Mouse (Mus musculus) erythroblast, embryonic 14.5 days (primary cell): Measurements from ENCODE around the gene Dab1. TPM values are rescaled to one million over a fixed set of nuclear protein-coding genes. Genes with fewer than 3 reads are reported as not detected.

Experiments used
- H3K27me3 ChIP-seq: 2 replicates; pipeline ENCODE4 v1.6.1; 2012; ENCODE audit warnings: inconsistent platforms; ENCODE audit not compliant: control insufficient read depth
- H3K36me3 ChIP-seq: 2 replicates; pipeline ENCODE4 v1.6.1; 2012; ENCODE audit warnings: mild to moderate bottlenecking, inconsistent platforms; ENCODE audit not compliant: control insufficient read depth
- H3K4me1 ChIP-seq: 2 replicates; pipeline ENCODE4 v1.6.1; 2012; ENCODE audit warnings: inconsistent platforms; ENCODE audit not compliant: control insufficient read depth
- H3K4me3 ChIP-seq: replicated peaks from 2 replicates; pipeline ENCODE3; 2012; ENCODE audit warnings: moderate library complexity, mild to moderate bottlenecking, inconsistent platforms
- H3K9me3 ChIP-seq: 2 replicates; pipeline ENCODE4 v1.6.1; 2012; ENCODE audit warnings: low read length, inconsistent platforms, mixed read lengths; ENCODE audit not compliant: control insufficient read depth
- GATA1 ChIP-seq: IDR thresholded peaks from 2 replicates; pipeline ENCODE4 v1.6.1; 2012; ENCODE audit warnings: low read length, inconsistent platforms, mixed read lengths
- TAL1 ChIP-seq: IDR thresholded peaks from 3 replicates; pipeline ENCODE4 v1.6.1; 2012; ENCODE audit warnings: low read length, inconsistent platforms, mixed read lengths
- polyA plus RNA-seq: library from polyadenylated mRNA; stranded (reverse); fragments of >175 nt; gene quantifications from 2 replicates; pipeline ENCODE4 v1.2.3, GENCODE M21; 2012

Gene Dab1
- polyA plus RNA-seq, 1 experiment = not detected

DNA sequence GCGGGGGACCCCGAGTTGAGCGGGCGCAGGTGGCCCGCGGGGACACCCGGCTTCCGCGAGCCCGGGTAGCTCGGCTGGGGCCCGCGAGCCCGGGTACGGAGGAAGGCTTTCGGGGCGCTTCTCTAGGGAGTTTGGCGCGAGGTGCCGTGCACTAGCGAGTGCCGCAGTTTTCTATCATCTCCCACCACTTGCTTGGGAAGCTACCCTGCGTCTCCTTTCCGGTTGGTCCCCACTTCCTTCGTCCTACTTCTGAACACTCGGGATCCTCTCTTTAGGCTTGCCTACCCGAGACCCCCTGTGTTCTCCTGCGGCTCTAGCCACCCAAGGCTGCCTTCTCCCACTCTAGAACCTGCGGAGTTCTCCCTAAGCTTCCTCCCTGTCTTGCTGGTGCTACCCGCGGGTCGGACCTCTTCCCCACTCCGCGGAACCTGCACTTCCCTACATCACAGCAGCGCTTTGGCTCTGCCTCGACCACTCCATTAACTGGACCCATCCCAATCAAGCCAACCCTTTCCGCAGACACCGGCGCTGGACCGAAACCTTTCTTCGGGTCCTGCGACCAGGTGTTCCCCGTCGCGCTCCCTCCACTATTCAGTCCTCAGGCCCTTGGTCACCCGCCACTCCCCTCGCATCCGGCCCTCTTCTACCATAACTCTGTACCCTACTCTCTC, 748.7 kb downstream of the Dab1 start:
- H3K4me3 ChIP-seq = no peak overlapping the region
- TF ChIP-seq GATA1 (no peak), TAL1 (no peak)
- H3K36me3 ChIP-seq = no peaks in the 10 kb centered on the region
- no peaks in the 10 kb centered on the region; the same call in 1 of the 2 replicates for H3K9me3 ChIP-seq
- peaks cover 48% of the 10 kb centered on the region for H3K27me3 ChIP-seq
- no peaks in the 10 kb centered on the region for H3K4me1 ChIP-seq

- no peak for TF ChIP-seq GATA1
- Histone ChIP-seq H3K4me3 (no peak overlapping the region), H3K36me3 (no peaks in the 10 kb centered on the region), H3K9me3 (no peaks in the 10 kb centered on the region; the same call in 1 of the 2 replicates), H3K4me1 (no peaks in the 10 kb centered on the region), H3K27me3 (peaks cover 48% of the 10 kb centered on the region)
These were observed 749.4 kb downstream of the Dab1 start for GRCm38 (mm10) chr4:104368561-104369021.

GRCm38 (mm10) chr4:104369091-104369490, 749.9 kb downstream of the Dab1 start:
- H3K4me3 ChIP-seq = no peak overlapping the region
- no peaks in the 10 kb centered on the region for H3K36me3 ChIP-seq
- H3K27me3 ChIP-seq = peaks cover 48% of the 10 kb centered on the region
- TF ChIP-seq TAL1 (no peak), GATA1 (no peak)
- H3K4me1 ChIP-seq = no peaks in the 10 kb centered on the region
- H3K9me3 ChIP-seq = no peaks in the 10 kb centered on the region; the same call in 1 of the 2 replicates

GRCm38 (mm10) chr4:104371136-104371535, 752.0 kb downstream of the Dab1 start:
- H3K36me3 ChIP-seq = no peaks in the 10 kb centered on the region
- no peak for TF ChIP-seq TAL1
- H3K4me3 ChIP-seq = no peak overlapping the region
- H3K27me3 ChIP-seq = peaks cover 41% of the 10 kb centered on the region
- no peaks in the 10 kb centered on the region for H3K4me1 ChIP-seq
- H3K9me3 ChIP-seq = no peaks in the 10 kb centered on the region; the same call in 1 of the 2 replicates

DNA sequence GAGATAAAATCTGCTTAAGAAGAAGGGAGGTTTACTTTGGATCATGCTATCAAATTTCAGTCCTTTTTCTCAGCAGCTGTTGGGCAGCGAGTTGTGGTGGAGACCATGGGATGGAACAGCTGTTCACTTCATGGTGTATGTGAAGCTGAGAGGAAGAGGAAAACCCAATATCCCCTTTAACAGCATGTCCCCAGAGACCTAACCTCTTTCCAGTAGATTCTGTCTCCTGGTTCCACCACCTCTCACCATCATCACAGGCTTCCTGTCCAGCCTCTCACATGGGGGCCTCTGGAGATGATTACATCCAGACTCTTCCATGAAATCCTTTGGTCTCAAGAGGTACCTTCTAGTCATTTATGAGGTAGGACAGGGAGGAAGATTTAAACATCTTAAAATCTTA, 755.0 kb downstream of the Dab1 start:
- Histone ChIP-seq H3K9me3 (no peaks in the 10 kb centered on the region; the same call in 1 of the 2 replicates), H3K36me3 (no peaks in the 10 kb centered on the region), H3K4me3 (no peak overlapping the region), H3K27me3 (peaks cover 11% of the 10 kb centered on the region), H3K4me1 (no peaks in the 10 kb centered on the region)
- TF ChIP-seq GATA1 (no peak), TAL1 (no peak)

DNA sequence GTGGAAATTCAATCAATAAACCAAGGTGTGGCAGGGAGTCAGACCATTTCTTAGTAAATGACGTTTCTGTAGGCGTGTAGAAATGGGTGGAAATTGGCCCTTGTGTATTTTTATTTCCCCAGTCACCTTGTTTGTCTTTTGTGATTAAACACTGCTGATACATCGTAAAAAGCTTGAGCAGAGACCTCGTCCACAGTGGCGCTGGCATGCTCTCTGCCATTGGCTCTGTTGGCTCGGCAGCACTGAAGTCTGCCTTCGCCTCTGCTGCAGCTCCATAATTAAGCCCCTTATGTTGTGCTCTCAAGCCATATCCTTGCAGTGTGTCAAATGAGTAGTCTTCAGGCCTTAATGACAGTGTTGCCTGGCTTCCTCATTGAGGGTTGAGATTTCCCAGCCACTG, 765.5 kb downstream of the Dab1 start:
- H3K27me3 ChIP-seq = no peaks in the 10 kb centered on the region
- no peak for TF ChIP-seq TAL1
- no peak for TF ChIP-seq GATA1
- no peaks in the 10 kb centered on the region for H3K4me1 ChIP-seq
- no peak overlapping the region for H3K4me3 ChIP-seq
- H3K9me3 ChIP-seq = peaks cover 13% of the 10 kb centered on the region
- no peaks in the 10 kb centered on the region for H3K36me3 ChIP-seq

DNA sequence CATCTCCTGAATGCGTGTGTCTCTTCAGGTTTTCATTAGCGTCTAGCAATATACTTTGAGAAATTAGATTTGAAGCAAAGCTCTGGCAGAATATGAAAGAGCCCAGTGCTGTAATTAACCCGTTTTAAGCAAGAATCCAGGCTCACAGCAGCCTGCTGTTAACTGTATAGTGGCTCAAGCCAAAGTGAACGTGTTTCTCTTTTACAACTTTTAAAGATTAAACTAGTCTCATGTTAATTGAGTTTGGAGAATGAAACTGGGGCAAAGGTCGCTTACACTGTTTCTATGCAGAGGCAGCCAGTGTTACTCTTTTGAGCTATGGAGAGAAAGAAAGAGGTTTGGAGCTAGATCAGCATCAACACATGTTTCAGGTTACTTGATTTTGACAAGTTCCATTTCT, 766.1 kb downstream of the Dab1 start:
- no peaks in the 10 kb centered on the region for H3K4me1 ChIP-seq
- peaks cover 13% of the 10 kb centered on the region for H3K9me3 ChIP-seq
- H3K4me3 ChIP-seq = no peak overlapping the region
- TF ChIP-seq TAL1 = no peak
- no peak for TF ChIP-seq GATA1
- H3K27me3 ChIP-seq = no peaks in the 10 kb centered on the region
- H3K36me3 ChIP-seq = no peaks in the 10 kb centered on the region

DNA sequence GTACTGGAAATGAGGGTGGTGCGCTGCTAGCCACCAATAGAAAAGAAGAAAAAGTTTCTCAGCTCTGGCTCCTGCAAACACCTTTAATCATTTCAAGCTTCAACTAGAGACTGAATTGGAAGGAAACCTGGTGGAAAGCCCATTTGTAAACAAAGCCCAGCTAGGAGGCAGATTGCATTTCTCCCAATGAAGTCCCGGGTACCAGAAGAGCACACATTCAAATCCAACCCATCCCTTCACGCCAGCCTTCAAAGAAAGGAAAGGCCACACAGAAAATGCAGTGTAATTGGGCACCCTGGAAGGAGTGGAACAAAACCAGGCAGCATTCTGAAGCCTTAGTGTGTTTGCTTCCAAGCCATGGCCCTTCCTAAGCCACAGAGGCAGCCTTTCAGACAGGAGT, 776.4 kb downstream of the Dab1 start:
- Histone ChIP-seq H3K4me1 (no peaks in the 10 kb centered on the region), H3K27me3 (no peaks in the 10 kb centered on the region), H3K36me3 (no peaks in the 10 kb centered on the region), H3K9me3 (peaks cover 2% of the 10 kb centered on the region; the same call in 1 of the 2 replicates), H3K4me3 (no peak overlapping the region)
- TF ChIP-seq TAL1 (no peak), GATA1 (no peak)

DNA sequence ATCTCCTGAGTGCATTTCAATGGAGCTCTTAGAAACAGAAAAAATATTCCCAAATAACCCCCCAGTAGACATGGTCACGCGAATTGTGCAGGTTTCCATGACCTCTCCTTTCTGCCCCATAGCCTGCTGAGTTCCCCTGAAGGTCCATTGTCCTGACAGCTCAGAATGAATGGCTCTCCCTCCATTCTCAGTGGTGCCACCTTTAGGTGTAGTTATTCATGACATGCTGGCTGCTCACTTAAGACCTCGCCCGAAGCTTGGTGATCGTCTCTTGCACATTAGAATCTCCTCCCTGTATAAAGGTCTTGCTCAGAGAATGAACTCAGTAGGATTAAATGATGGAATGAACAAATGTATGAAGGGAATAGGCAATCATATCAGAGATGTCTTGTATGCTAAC, 776.9 kb downstream of the Dab1 start:
- no peaks in the 10 kb centered on the region for H3K27me3 ChIP-seq
- no peaks in the 10 kb centered on the region for H3K36me3 ChIP-seq
- H3K4me3 ChIP-seq = no peak overlapping the region
- TF ChIP-seq TAL1 (no peak), GATA1 (no peak)
- no peaks in the 10 kb centered on the region for H3K4me1 ChIP-seq
- peaks cover 2% of the 10 kb centered on the region; the same call in 1 of the 2 replicates for H3K9me3 ChIP-seq
